Mouse (Mus musculus) cerebellum, adult 9-10 months (tissue): Measurements from ENCODE around the gene Wdr11.

Experiments
- DNase-seq: peaks from one replicate; pipeline ENCODE4 v3.0.0; 2022

The Wdr11 gene

DNA sequence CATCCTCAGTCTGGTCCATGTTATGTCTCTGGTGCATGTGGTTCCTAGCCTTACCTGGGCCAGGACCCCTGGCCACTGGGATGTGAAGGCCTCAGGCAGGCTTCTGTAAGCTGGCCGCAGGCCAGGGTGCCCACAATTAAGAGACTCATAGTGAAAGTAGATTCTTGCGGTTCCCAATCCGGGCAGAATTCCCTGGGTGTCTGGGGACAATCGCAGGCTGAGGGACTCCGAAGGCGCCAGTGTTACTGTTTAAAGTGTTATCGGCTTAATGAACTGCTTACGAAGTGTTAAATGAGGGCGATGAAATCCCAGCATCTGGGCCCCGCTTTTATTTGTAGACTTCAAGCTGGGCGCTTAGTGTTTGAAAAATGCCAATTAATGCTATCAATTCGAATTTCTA, 63.3 kb downstream of the Wdr11 start:
- DNase-seq: no peak

DNA sequence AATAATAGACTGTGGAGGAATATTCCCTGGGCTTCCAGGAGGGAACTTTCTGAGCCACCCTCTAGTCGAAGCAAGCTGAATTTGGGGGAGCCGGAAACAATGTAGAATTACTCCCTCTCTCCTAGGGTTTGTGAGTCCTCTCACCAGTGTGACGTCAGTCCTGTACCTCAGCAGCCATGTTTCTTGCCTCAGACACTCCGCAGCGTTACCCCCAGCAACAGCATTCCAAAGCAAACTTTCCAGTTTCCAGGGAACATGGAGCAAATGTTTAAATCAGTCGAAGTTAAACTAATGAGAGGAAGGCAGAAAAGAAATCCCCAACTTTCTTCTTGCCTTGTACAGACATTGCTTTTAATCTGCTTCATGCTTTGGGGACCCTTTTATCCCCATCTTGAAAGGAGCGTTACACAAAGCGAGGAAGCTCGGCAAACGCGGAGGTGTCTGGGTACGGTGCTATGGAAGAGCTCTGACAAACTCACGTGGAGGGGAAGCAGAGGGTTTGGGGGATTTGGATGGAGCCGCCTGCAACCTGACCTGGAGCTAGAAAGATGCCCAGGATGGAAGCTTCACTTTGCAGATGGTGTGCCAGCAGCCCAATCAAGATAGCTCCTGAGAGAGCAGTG, 64.1 kb downstream of the Wdr11 start:
- DNase-seq: no peak

DNA sequence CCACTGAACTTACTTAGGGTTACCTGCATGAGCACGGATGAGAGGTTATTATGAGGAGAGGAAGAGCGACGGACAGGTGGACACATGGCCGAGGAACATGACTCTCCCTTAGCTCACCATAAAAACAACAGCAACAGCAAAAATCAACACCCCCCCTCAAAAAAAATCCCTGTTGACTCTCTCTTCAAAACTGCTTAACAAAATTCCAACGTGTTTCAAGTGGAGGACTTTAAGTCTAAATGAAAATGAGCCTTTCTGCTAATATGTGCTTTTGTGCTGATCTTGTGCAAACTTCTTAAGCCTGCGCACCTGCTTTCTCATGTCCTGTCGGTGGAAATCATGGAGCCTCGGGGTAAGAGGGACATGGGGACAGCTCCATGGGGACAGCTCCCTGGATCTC, 66.2 kb downstream of the Wdr11 start:
- DNase-seq: no peak

DNA sequence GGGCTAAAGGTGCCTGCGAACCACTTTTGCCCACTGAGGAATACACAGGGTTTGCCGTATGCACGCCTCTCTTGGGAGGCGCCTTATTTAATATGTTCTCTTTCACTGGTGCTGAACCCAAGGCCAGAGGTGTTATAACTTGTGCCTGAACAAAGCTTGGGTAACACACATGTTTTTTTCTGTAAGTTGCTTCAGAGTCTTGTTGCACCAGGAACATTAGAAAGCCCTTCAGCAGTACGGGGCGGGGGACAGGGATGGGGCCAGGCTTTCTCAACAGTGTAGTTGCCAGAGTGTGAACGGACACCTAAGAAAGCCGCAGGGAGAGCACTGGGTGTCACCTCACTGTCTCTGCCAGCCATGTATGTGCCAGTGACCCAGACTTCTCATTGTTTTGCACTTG, 68.1 kb downstream of the Wdr11 start:
- no peak for DNase-seq

DNA sequence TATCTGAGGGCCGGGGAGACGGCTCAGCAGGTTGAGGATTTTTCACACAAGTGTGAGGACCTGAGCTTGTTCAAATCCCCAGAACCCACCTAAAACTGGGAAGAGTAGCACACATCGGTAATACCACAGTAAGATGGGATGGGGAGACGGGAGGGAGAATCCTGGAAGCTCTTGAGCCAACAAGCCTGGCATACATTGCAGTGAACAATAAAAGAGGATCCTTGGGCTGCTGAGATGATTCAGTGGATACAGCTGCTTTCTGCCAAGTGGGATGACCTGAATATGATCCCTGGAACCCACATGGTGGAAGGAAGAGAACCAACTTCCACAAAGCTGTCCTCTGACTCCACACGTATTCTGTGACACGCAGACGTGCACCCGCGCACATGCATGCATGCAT, 68.9 kb downstream of the Wdr11 start:
- DNase-seq: no peak

DNA sequence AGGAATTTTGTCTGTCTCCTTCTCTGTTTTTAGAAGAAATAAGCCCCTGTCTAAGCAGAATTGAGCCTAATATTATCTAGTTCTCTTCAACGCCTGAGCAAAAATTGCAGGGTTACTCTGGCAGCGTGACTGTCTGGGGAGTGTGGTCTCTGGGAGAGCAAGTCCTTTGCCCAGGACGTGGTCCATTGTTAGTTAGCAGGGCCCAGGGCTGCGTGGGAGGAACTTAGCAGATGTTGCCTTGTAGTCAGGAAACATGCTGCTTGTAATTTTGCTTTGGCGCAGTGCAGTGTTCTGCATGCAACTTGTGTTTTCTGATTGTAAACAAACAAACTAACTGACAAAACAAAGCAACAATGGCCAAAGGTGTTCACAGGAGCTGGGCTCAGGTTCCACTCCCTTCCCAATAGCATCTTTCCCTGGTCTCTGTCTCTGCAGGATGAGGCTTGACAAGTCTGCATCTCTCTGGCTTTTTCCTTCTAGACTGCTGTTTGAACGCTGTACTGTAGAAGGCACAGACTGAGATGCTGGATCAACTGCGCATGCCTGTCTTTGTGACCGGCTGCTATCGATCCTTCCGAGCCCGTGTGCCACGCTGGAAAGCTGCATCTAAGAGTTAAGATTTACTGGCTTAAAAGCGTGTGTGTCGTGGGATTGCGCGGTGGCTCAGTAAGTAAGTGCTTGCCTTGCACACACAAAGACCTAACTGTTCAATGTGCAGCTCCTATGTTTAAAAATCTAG, 70.6 kb downstream of the Wdr11 start:
- no peak for DNase-seq

DNA sequence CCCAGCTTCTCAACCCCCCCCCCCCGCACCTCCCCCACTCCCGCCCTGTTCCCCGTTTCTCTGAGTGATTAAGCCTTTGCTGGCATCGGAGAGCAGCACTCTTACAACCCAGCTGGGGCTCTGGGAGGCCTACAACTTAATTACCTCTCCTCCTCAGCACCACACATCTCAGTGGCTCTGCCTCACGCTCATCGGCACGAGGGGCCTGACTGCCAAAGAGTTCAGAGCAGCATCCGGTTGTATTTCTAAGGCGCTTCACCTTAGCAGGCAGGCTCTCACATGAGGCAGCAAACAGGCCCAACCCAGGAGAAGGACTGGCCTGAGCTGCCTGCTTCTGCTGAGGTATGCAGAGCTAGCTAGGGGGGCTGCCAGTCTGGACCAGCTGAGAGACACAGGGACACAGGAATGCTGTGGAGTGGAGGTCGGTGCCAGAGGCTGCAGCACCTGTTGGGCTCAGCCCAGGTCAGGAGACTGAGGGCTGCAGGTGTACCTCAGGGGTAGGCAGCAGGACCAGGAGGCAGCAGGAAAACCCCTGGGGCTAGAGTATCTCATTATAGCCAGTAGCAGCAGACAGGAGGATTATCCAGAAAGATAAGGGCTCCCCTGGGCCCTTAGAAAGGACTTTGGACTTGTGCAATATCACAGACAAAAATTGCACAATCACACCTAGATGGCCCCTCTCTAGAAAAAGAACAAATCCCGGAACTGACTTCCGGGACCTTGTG, 72.3 kb downstream of the Wdr11 start:
- DNase-seq: no peak

DNA sequence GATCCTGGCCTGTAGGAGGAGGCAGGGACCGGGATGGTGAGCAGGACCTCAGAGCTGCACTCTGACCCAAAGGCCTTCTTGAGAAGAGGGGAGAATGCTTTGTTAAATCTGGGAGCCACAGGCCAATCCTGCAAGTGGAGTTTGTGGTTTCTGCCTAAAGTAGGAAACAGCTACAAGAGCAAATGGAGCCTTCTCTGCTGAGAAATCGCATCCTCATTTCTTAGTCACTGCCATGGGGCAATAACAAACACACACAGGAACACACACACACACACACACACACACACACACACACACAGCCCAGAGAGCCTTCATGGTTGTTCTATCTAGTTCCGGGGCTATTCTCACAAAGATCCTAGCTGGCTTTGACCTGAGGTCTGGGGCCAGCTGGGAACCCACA, 73.7 kb downstream of the Wdr11 start:
- DNase-seq: no peak

DNA sequence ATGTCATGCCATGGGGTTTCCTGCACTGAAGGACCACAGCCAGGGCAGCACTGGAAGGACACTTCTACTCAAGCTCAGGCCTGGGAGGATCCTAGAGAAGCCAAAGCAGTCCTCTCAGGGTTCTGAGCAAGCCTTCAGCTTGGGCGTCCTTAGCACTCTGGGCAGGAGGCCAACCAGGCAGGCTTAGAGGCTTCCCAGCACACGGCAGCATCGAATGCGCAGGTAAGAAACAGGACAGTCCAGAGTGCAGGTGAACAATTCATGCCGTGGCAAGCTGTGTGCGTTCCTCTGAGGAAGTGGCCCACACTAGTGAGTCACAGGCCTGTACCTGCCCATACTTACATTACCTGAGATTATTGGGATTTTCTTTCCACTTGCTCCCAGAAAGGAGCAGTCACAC, 74.3 kb downstream of the Wdr11 start:
- no peak for DNase-seq

DNA sequence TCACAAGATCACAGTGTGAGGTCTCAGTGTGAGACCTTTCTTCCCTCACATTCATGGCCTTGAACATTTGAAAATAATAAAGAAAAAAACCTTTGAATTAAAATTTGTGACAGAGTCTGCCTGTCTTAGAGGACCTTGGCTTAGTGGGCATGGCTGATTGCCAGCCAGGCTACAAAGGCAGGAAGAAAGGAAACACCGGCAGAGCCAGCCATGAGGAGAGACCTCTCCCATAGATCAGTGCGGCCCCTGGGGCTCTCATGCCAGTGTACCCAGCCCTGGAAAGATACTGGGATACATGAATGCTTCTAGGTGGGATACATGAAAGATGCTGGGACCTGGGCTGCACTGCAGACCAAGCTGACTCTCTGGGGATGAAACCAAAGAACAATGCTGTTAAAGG, 74.9 kb downstream of the Wdr11 start:
- DNase-seq: no peak

DNA sequence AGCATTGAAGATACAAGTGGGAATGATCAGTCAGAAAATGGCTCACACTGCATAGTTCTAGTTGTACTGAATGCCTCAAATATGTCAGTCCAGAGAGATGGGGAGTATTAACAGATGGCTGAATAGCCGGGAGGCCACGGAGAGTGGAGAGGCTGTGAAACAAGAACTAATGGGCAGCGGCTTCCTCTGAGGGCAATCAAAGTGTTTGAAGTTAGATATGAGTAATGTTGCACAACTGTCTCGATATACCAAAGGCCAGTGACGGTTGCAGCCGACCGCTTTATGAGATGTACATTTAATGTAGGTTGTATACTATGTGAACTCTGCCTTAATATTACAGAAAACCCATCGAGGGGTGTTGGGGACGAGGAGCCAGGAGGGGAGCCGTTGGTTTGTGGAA, 78.6 kb downstream of the Wdr11 start:
- DNase-seq: no peak

DNA sequence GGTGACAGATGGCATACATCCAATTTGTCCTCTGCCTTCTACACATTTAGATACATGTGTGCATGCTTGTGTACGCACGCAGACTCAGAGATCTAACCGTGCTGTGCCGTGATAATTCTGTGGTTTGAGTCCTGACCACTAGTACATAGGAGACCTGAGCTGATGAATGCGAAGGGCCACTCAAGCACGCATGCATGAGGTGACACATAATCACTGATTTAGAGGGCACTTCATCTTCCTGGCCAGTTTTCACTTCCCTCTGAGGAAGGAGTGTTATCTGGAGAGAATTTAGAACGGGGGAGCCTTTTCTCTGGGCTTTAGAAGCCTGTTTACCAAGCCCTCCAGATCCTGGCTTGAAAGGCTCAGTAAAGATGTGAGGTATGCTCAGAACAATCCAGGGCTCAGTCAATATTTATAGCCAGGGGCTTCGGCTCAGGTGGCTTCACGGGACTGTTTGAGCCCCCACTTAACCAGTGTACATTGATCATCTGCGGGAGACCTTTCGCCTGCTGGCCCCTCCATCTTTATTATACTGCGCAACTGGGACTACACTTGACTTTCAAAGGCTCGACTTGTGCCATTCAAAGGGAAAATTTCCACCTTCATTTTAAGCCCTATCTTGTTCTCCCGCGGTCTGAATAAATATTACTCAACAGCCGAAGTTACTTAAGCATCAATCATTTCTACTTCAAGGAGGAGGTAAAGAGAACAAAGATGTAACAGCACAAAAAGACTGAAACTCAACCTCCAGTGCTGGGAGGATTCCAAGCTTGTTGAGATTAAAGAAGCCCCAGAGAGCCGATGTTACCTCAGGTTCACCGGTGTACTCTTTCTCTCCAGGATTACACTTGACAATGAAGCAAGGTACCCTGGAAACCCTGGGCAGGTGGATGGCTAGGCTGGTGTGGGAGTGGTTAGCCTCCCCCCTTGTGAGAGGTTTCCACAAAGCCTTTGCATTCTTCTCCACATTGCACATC, 80.3 kb downstream of the Wdr11 start:
- no peak for DNase-seq

DNA sequence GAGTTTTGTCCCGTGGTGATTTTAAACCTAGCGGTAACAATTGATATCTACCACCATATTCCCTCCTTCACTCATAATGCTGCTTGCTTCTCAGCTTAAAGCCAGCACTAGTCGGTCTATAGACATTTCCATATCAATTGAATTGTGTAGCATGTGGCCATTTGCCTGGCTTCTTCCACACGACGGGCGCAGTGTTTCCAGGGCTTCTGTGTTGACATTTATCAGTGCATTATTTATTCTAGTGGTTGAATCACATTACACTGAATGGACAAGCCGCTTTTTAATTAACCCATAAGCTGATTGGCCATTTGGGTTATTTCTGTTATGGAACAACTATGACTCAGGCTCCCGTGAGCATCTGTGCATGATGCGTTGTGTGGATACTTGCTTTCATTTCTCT, 82.1 kb downstream of the Wdr11 start:
- no peak for DNase-seq

DNA sequence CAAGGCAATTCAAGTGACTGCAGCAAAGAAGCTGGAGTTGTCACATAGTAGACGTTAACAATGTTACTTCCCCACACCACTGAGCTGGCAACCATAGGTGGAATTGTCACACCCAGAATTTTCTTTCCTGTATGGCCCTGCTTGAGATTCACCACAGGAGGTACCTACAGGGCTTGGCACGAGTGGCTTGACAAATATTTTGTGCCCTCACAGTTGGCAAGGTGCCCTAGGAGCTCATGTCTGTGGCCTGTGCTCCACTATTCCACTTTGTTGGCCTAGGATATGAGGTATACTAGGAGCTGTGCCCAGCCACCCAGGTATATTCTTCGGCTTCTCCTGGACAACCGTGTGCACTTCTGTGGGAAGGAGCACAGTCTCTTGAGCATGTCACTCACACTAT, 82.9 kb downstream of the Wdr11 start:
- DNase-seq: no peak

DNA sequence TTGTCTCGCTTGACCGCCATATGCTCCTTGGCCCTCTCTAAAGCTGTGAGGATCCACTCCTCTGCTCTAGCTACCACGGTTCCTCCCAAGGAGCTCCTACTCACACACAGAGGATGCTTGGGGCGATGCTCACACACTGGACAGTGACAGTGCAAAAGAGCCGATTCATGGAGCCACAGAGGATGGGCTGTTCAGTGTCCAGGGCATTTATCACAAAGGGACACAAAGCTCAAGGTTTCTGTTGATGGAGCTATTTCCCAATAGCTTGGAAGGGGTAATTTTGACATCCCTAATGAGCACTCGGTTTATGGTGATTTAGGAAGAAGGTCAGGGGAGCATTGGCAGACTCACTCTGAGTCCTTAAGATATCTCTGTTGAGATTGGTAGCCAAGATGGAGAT, 84.2 kb downstream of the Wdr11 start:
- no peak for DNase-seq

DNA sequence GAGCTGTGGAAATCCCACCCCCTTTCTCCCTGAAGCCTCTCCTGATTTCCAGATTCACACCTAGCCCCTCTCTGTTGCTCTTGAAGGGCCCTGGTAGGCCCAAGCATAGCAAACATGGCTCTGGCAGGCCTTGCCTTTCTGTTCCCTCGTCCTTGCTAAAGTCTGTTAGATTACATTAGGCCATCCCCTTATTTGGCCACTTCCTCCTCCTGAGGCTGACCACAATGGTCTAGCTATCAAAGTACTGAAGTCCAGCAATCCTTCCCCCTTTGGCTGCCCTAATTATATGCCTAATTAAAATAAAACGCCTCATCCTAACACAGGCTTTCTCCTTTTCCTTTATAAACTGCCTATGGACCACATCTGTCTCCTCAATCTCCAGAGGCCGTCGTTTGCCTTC, 85.5 kb downstream of the Wdr11 start:
- no peak for DNase-seq

DNA sequence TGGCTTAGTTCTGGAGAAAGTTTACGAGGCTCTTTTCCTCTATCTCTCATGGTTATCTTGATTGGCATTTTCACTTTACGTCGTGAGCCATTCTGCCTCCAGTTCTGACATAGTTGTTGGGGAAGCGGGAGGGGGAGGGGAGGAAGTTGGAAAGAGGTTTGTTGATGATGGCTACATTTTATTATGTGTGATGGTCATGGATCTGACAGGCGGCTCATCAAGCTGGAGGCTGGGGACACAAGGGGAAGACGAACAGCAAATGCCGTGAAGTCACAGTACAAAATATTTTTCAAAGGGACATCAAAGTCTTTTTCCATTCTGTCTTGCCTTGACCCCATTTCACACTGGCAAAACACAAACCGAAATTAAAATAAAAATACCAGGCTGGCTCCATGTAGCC, 86.8 kb downstream of the Wdr11 start:
- no peak for DNase-seq

DNA sequence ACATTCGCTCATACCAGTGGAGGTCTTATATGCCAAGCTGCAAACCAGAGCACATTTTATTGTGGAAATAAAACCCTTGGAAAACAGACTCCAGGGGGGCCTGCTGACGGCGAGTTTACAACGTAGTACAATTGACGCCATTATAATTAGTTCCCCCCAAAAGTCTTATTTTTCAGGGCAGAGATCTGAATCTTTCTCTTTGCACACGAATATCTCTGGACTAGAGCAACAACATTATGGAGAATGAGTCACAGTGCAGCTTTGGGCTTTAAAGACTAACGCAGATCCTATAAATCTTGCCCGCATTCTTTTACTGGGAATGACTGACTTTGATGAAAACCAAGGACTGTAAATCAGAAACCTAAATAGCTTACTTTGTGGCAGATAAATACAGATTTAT, 87.3 kb downstream of the Wdr11 start:
- no peak for DNase-seq

DNA sequence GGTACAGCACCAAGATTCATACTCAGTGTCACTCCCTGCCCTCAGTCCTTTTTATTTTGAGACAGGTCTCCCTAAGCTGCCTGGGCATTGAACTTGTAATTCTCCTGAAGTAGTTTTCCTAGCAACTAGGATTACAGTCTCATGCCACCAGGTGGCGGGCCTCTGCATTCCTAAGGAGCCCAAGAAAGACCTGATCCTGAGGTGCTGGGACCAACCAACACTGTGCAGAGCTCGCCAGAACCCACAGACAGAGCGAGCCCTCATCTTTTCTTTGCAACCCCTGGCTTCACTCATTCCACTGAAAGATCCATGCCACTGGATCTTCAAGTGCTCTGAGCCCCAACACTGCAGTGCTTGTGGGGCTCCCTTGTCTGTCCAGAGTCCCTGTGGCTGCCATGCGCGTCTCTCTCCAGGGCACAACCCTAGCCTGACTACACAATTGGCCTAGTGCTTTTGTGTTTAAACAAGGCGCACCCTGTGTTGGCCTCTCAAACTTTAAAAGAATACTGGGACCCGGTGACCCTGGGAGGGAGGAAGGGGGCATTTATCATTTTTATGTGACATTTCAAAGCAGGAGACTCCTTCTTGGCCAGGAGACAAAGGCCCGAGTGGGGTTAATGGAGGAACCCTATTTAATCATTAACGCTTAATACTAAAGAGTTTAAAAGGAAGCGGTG, 89.0 kb downstream of the Wdr11 start:
- no peak for DNase-seq

DNA sequence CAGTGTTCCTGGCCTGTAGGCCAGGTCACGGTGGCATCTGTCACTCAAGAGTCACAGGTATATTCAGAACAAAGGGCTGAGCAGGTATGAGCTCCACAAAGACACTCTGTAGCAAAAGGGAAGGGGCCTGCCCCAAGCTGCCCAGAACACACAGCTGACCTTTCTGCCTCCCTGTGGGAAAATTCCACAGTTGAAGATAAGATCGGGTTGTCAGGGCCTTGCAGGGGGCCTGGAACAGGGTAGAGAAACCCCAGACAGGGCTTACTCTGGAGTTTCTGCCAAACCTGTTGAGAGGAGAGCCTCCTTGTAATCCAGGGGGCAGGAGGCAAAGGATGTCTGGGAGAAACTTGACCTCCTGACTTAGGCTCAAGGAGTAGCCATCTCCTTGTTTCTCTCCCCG, 90.9 kb downstream of the Wdr11 start:
- DNase-seq: no peak

DNA sequence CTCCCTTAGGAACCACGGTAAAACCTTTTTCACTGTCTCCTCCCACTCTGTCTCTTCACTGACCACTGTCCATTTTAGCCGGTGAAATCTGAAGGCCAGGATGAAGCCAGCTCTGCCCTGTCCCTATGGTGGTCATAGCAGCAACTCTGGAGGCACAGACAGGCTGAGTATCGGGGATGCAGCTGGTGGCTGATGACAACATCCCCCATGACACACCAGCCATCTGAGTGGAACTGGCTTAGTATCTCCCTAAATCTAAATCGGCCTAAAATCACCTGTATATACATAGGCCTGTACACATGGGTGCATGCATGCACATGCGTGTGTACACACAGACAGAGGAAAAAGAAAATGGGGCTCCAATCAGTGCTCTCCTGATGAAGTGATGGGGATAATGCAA, 93.7 kb downstream of the Wdr11 start:
- DNase-seq: no peak
